Mouse (Mus musculus) left cerebral cortex, postnatal 4 days (tissue): Measurements from ENCODE around the gene Ptges3l. TPM values are rescaled to one million over a fixed set of nuclear protein-coding genes. Genes with fewer than 3 reads are reported as not detected.
"Not testable (repeated sequence)": the region's sequence is repeated elsewhere in the genome, so short reads cannot be mapped to it uniquely, and the experiment has no call there.

Experiments used
- DNase-seq: peaks from one replicate; pipeline ENCODE4 v3.0.0-alpha.2; 2022
- intact Hi-C: fragments of 180-260 bp; cut with DNase I; formaldehyde crosslinking; loops from one replicate; pipeline ENCODE4 v1.15.1; 2025
- total RNA-seq, 2 experiments: library from RNA; stranded (reverse); gene quantifications; 2 replicates each; pipeline ENCODE4 v1.2.3; 2021

Ptges3l gene
- total RNA-seq, result 1 to 10 TPM; 1.2 to 2.4 TPM

GRCm38 (mm10) chr11:101424925-101425813 is at the start of gene Ptges3l, which contains the start of gene Rundc1:
TSS of gene Ptges3l (minus strand) at chr11:101425333.
TSS of gene Rundc1 (plus strand) at chr11:101425085.
- intact Hi-C loops, result no loop called here
- DNase-seq, result peak; percentile 98

GRCm38 (mm10) chr11:101474298-101474697 is 49.2 kb upstream of the Ptges3l start:
- DNase-seq, result no peak
- intact Hi-C loops, result no loop called here

GRCm38 (mm10) chr11:101473686-101474085 is 48.6 kb upstream of the Ptges3l start:
- intact Hi-C loops, DNase-seq: not testable (repeated sequence)

GRCm38 (mm10) chr11:101472336-101472735 is 47.2 kb upstream of the Ptges3l start:
- DNase-seq, result peak; percentile 84
- intact Hi-C loops, result no loop called here

GRCm38 (mm10) chr11:101471926-101472325 is 46.8 kb upstream of the Ptges3l start:
- intact Hi-C loops, result no loop called here
- DNase-seq, result peak; percentile 75

GRCm38 (mm10) chr11:101470206-101470605 is 45.1 kb upstream of the Ptges3l start:
- intact Hi-C loops, result no loop called here
- DNase-seq, result no peak

GRCm38 (mm10) chr11:101469155-101469554 is 44.0 kb upstream of the Ptges3l start:
- DNase-seq, result no peak
- intact Hi-C loops, result loop anchor here (5.0 kb wide), 1 partner anchor 78 kb away; no protein-coding TSS in a partner anchor

- no peak for DNase-seq
Observed at GRCm38 (mm10) chr11:101468731-101469130, 43.6 kb upstream of the Ptges3l start.

GRCm38 (mm10) chr11:101468263-101468688 is 43.1 kb upstream of the Ptges3l start:
- intact Hi-C loops, result loop anchor here (5.0 kb wide), 1 partner anchor 79 kb away; no protein-coding TSS in a partner anchor
- DNase-seq, result no peak

More at GRCm38 (mm10) chr11:101468731-101469130, 43.6 kb upstream of the Ptges3l start:
- intact Hi-C loops, result loop anchor here (5.0 kb wide), 1 partner anchor 79 kb away; no protein-coding TSS in a partner anchor

- peak; percentile 89 for DNase-seq
- intact Hi-C loops, result loop anchor here (5.0 kb wide), 1 partner anchor 80 kb away; no protein-coding TSS in a partner anchor
Observed at GRCm38 (mm10) chr11:101467477-101468262, 42.5 kb upstream of the Ptges3l start.

- intact Hi-C loops, result loop anchor here (5.0 kb wide), 1 partner anchor 81 kb away; no protein-coding TSS in a partner anchor
- DNase-seq, result not testable (repeated sequence)
Observed at GRCm38 (mm10) chr11:101466552-101466950, 41.4 kb upstream of the Ptges3l start.

- intact Hi-C loops, result loop anchor here (5.0 kb wide), 1 partner anchor 81 kb away; no protein-coding TSS in a partner anchor
- peak; percentile 82 for DNase-seq
Observed at GRCm38 (mm10) chr11:101465869-101466551, 40.9 kb upstream of the Ptges3l start, which contains the start of gene Vat1. TSS of gene Vat1 (minus strand) at chr11:101466230.

- intact Hi-C loops, result loop anchor here (5.0 kb wide), 1 partner anchor 82 kb away; no protein-coding TSS in a partner anchor
- peak; percentile 69 for DNase-seq
Observed at GRCm38 (mm10) chr11:101465101-101465868, 40.2 kb upstream of the Ptges3l start.

- intact Hi-C loops, result loop anchor here (5.0 kb wide), 1 partner anchor 83 kb away; no protein-coding TSS in a partner anchor
Observed at GRCm38 (mm10) chr11:101464211-101465100, 39.3 kb upstream of the Ptges3l start, which contains the start of gene Rnd2. TSS of gene Rnd2 (plus strand) at chr11:101464999.

GRCm38 (mm10) chr11:101462583-101463440 is 37.7 kb upstream of the Ptges3l start:
- DNase-seq, result peak; percentile 37
- intact Hi-C loops, result no loop called here

More at GRCm38 (mm10) chr11:101464211-101465100, 39.3 kb upstream of the Ptges3l start, which contains the start of gene Rnd2:
- no peak for DNase-seq

- DNase-seq, result no peak
- intact Hi-C loops, result no loop called here
Observed at GRCm38 (mm10) chr11:101462141-101462540, 37.0 kb upstream of the Ptges3l start.

GRCm38 (mm10) chr11:101460321-101460720 is 35.2 kb upstream of the Ptges3l start:
- DNase-seq, result no peak
- intact Hi-C loops, result no loop called here
